Mouse (Mus musculus) cortical plate, adult 2 months (tissue): ENCODE results near the gene Hsdl1.

Source experiments
- CTCF ChIP-seq: fragments of 200-500 bp; IDR thresholded peaks from 2 replicates; pipeline ENCODE4 v1.5.1; 2011; ENCODE audit warnings: mild to moderate bottlenecking, control low read depth, low read length; ENCODE audit not compliant: insufficient read depth; ENCODE audit errors: extremely low read depth
- POLR2A ChIP-seq: fragments of 200-500 bp; IDR thresholded peaks from 2 replicates; pipeline ENCODE4 v1.6.1; 2011; ENCODE audit warnings: mild to moderate bottlenecking, low read length, control low read depth; ENCODE audit not compliant: insufficient read depth; ENCODE audit errors: extremely low read depth

GRCm38 (mm10) chr8:119616358-119616757, 41.4 kb upstream of the Hsdl1 start:
- TF ChIP-seq POLR2A (no peak), CTCF (no peak)
